Mouse (Mus musculus): ENCODE measurements around the gene Fn1.
A peak's percentile ranks its signal among the peaks of the same experiment; 100 is the strongest.

Fn1 gene

GRCm38 (mm10) chr1:71652551-71653399, at the start of gene Fn1:
TSS of gene Fn1 (minus strand) at chr1:71653200.
- peak; percentile 33 to 70 for DNase-seq (ENCODE audit: low spot score in 2 of 2)

DNA sequence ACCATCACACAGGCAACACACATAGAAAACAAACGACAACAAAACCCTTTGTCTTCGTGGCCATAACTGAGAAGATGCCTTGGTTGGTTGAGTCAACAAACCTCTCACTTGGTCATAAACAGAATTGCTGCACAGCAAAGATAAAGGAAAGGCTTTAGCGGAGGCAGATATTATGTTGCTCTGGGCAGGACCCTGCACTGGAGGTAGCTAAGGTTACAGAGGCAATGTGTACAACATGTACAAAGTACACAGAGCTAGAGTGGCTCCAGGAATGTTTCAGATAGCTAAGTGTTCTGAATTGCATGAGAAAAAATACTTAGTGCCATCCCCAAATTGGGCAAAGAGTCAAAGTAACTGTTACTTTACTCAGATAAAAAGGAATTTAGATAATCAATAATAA, 43.1 kb upstream of the Fn1 start:
- DNase-seq (ENCODE audit: low spot score in 2 of 2), result no peak

- no peak for DNase-seq (ENCODE audit: low spot score in 2 of 2)
Observed at GRCm38 (mm10) chr1:71691472-71692277, 38.7 kb upstream of the Fn1 start.

GRCm38 (mm10) chr1:71688926-71689303, 35.9 kb upstream of the Fn1 start:
- no peak for DNase-seq (ENCODE audit: low spot score in 2 of 2)

- DNase-seq (ENCODE audit: low spot score in 2 of 2), result no peak
Observed at GRCm38 (mm10) chr1:71688272-71688925, 35.4 kb upstream of the Fn1 start.

DNA sequence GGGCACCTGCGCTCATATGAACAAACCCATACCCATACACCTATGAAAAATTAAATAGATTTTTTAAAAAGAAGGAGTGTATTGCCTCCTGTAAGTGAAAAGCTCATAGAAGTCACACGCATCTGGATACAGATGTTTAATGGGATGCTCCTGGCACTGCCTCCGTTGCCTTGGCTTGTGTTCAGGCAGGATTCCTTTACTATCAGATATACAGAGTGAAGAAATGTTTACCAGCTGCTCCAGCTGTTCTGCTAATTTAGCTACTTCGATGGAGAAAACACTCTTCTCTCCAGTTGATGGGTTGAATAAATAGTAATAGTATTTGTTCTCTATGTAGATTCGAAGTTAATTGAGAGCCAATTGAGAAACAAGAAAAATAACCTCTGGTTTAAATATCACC, 33.8 kb upstream of the Fn1 start:
- DNase-seq (ENCODE audit: low spot score in 2 of 2), result no peak

GRCm38 (mm10) chr1:71683736-71684135, 30.7 kb upstream of the Fn1 start:
- no peak for DNase-seq (ENCODE audit: low spot score in 2 of 2)

DNA sequence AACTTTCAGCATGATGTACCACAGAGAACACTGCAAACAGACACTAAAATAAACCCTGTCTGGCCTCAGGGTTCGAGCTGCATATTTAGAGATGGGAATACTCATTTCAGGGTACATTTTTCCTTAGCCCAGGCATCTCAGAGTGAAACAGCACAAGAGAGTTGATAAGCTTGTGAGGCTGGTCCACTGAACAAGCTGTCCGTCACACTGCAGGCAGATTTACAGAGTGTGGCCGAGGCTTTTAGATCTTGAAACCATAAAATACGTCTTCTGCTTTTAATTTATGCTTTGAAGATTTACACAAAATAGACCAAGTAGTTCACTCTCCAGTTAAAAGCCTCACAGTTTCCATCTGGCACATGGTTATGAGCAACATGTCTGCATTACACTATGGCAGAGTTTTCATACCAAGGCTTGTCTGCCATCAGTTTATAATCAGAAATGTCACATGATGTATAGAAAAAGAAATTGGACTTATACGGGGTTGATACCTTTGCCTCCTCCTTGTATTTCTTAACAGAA, 29.3 kb upstream of the Fn1 start:
- no peak for DNase-seq (ENCODE audit: low spot score in 2 of 2)

- DNase-seq (ENCODE audit: low spot score in 2 of 2), result no peak
Observed at GRCm38 (mm10) chr1:71681306-71681705, 28.3 kb upstream of the Fn1 start.

DNA sequence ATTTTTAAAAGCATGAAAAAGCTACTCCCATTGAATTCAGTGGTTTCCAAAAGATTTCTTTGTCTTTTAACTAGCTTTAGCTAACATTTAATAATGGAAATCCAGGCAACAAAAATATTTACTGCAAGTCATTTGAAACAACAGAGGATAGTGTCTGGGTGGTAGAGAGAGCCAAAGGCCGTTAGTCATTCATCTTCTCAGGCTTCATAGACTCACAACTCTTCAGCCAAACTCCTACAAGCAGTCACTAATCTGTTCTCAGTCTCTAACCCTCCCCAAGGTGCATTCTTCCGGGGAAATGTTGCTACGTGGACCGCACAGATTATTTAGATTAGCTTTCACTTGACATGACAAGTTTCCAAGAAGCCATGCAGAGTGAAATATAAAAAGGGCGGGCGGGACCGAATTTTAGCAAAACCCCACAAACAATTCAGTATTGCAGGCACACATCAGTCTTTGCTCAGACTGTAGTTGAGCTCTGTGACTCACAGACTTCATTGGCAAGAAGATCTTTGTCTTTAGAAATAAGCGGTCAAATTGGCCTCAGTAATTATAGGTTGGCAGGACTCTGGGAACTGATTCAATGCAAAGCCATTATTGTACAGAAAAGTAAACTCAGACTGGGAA, 27.2 kb upstream of the Fn1 start:
- no peak for DNase-seq (ENCODE audit: low spot score in 2 of 2)

DNA sequence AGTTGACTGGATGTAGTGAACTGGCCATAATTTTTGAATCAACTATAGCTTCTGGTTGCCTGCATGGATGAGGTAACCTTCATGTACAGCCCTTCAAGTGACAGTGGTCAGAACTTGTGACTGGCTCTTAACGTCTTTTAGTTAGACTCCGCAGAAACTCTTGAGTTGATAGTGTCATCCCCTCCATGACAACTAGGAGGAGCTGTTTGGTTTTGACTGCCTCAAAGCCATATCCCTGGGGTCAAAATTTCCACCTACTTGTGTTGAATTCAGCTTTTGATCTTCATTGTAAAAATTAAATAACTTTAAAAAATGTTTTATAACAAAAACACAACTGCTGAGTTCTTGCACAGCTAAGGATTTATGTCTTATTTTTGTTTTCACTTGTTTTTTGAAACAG, 22.4 kb upstream of the Fn1 start:
- DNase-seq (ENCODE audit: low spot score in 2 of 2), result no peak

DNA sequence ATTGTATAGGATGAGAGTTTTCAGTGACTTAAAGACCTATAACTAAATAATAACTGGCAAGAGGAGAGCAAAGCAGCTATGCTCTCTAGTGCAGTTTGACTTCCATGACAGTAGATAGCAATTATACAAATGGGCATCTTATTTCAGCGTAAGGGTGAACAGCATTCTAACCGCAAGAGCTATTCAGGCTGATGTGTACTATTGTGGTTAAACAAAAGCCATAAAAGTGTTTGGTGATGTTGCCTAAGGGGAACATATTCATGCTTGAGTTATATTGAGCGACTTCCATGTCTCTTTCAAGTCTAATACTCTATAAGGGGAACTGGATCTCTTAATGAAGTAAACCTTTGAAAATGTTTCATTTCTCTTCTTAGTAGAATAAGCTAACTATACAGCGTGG, 21.3 kb upstream of the Fn1 start:
- DNase-seq (ENCODE audit: low spot score in 2 of 2), result no peak

DNA sequence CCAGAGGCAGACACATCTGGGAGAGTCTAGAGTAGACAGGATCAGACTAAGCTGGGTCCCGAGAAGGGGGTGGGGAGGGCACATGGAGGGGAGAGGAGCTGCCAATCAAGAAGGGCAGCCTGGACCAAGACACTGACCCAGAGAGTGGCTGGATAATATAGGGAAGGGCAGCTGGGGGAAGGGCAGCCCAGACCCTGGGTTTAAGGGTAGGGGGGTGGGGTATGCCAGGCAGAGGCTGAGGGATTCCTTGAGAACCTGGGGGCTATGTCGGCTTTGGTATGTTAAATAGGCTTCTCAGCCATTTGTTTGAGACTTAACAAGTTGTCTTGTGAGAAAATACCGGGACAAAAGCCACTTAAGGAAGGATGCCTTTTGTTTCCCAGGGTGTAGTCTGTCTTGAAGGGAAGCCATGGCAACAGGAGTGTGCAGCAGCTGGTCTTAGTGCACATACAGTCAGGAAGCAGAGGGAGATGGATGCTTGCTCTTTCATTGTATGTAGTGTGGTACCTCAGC, 20.5 kb upstream of the Fn1 start:
- DNase-seq (ENCODE audit: low spot score in 2 of 2), result no peak

DNA sequence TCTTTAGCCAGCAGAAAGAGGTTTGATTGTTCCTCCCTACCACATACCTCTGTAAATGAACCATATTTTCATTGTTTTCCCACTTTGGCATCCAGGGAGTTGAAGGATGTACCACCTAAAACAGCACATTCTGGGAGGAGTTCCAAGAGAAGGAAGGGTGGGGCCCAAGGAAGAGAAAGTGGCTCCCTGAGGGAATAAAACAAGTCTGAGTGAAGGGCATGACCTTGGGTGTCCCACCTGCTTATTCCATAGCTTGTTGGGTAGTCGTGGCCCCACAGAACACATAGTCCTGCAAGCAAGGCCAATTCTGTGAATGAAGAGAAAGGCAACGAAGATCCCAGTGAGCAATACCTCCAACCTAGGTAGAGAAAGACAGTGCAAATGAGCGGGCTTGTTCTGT, 19.3 kb upstream of the Fn1 start:
- DNase-seq (ENCODE audit: low spot score in 2 of 2), result no peak

DNA sequence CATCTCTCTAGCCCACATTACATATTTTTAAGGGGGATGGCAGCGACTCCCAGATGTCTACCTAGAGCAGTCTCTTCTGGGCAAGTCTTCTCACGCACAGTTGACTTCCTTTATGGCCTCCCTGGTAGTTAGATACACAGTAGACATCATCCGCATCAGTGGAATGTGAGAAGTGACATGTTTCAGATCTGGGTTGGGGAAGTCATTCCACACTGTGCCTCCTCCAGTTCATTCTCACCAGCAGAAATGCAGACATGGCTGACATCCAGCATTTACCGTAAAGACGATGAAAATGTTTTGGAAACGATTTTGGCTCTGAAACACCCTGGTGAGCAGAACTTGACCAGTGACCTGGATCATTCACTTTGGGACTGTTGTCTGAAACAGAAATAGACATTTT, 10.2 kb upstream of the Fn1 start:
- no peak for DNase-seq (ENCODE audit: low spot score in 2 of 2)

GRCm38 (mm10) chr1:71658632-71659031, 5.6 kb upstream of the Fn1 start:
- DNase-seq (ENCODE audit: low spot score in 2 of 2), result no peak

DNA sequence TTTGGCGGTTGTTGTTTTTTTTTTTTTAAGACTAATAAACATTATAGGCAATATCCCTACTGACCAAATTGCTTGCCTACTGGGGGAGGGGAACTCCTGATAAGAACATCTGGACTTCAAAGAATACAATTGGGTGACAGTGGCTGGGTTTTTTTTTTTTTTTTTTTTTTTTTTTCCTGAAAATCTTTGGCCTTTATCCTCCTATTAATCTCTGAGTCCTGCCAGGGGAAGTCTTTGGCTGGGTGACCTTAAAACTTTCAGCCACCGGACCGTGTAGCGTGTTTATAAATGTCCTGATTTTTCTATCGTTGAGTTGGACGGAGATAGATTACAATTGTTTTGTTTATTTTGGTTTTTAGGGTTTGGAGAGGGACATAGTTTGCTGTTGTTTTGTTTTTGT, 3.3 kb upstream of the Fn1 start:
- DNase-seq (ENCODE audit: low spot score in 2 of 2), result no peak

DNA sequence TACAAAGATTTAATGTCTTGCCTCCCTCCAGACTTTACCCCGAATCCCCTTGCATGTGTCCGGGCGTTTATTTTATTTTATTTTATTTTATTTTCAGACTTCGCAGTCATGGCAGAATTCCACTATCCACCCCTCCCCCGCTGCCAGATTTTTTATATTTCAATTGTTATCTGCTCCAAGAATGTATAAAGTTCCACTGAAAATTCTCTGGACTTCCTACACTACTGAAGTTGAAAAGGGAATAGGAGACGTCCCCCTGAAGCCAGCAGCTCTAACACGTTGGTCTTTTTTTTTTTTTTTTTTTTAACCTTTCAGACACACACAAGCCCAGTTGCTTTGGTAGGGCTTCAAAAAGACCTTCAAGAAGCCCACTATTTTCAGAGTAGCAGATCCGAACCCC, 1.2 kb upstream of the Fn1 start:
- no peak for DNase-seq (ENCODE audit: low spot score in 2 of 2)

GRCm38 (mm10) chr1:71653400-71654159, 580 bp upstream of the Fn1 start:
- DNase-seq (ENCODE audit: low spot score in 2 of 2), result no peak

DNA sequence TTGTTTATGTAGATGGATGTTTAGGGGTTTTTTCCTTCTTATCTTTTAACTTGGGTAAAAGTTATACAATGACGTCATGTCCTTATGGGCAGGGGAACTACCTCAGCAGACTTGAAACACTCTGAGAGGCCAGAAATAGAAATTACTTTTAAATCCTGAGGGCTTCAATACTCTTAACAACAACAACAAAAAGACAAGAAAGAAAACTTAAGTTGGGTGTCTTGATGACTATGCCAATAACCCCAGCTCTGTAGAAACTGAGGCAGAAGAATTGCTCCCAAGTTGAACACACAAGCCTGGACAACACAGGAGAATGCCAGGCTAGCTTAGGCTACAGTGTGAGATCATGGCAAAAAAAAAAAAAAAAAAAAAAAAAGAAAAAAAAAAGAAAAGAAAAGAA, 1.2 kb downstream of the Fn1 start:
- no peak for DNase-seq (ENCODE audit: low spot score in 2 of 2)

DNA sequence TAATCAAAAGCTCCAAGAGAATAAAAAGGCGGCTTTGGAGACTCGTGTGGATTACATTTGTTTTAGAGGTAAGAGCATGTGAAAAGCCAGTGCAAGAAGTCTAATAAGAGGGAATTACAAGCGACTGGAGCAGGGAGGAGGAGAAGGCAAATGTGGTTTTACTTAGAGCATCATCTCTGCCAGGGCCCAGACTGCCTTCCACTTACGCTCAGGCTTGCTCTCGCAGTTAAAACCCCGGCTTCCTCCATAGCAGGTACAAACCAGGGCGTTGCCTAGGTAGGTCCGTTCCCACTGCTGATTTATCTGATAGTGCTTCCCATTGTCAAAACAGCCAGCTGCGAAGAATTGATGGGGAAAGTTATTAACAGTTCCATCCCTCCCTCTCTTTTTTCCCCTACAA, 1.7 kb downstream of the Fn1 start:
- no peak for DNase-seq (ENCODE audit: low spot score in 2 of 2)

All from frontal cortex, postnatal 10 days (tissue).